Mouse (Mus musculus) small intestine, adult 2 months (tissue): ENCODE measurements at regions not wholly inside any gene's neighbourhood (a gene's known extent, or its start where the extent isn't known, plus 50 kb on each side); places are given as distances from the start of the nearest gene placed in this dataset.

Experiments
- CTCF ChIP-seq: fragments of 200-500 bp; IDR thresholded peaks from 2 replicates; pipeline ENCODE4 v1.5.1; 2012; ENCODE audit warnings: low read depth, mild to moderate bottlenecking, control low read depth, inconsistent platforms, low read length, moderate library complexity, mixed read lengths; ENCODE audit not compliant: insufficient replicate concordance, insufficient read length; ENCODE audit errors: extremely low read depth
- POLR2A ChIP-seq: fragments of 200-500 bp; IDR thresholded peaks from 2 replicates; pipeline ENCODE4 v1.6.1; 2012; ENCODE audit warnings: low read depth, mild to moderate bottlenecking, control low read depth, inconsistent platforms, low read length, moderate library complexity

- TF ChIP-seq CTCF (no peak), POLR2A (no peak)
Measured at GRCm38 (mm10) chr3:52543006-52543405, 274.9 kb downstream of the Foxo1 start.
